Mouse (Mus musculus) myocyte (in vitro differentiated cells): ENCODE measurements around the gene Map3k7.

Source experiments
- CEBPB ChIP-seq: IDR thresholded peaks from 2 replicates; pipeline ENCODE4 v1.6.1; 2011; ENCODE audit warnings: mild to moderate bottlenecking, moderate library complexity; ENCODE audit not compliant: poor library complexity, insufficient read depth, severe bottlenecking
- E2F4 ChIP-seq: IDR thresholded peaks from one replicate; pipeline ENCODE4 v1.6.1; 2011; ENCODE audit warnings: mild to moderate bottlenecking, control low read depth, moderate library complexity; ENCODE audit not compliant: insufficient read depth
- MAX ChIP-seq: IDR thresholded peaks from one replicate; pipeline ENCODE4 v1.6.1; 2011; ENCODE audit warnings: low read depth, mild to moderate bottlenecking, control low read depth
- MYOG ChIP-seq, 3 experiments: IDR thresholded peaks; one replicate each; pipeline ENCODE4 v1.6.1; 2011; ENCODE audit warnings: control low read depth in 2 of 3, low read depth in 2 of 3, mild to moderate bottlenecking in 2 of 3; ENCODE audit not compliant: insufficient read length in 2 of 3, control insufficient read depth in 1 of 3, insufficient read depth in 1 of 3
- POLR2A ChIP-seq: IDR thresholded peaks from one replicate; pipeline ENCODE4 v1.6.1; 2011; ENCODE audit warnings: low read depth, mild to moderate bottlenecking, control low read depth, moderate library complexity; ENCODE audit not compliant: insufficient read length
- POLR2AphosphoS2 ChIP-seq: IDR thresholded peaks from one replicate; pipeline ENCODE4 v1.6.1; 2011; ENCODE audit warnings: low read depth, control low read depth; ENCODE audit not compliant: insufficient read length
- REST ChIP-seq: IDR thresholded peaks from one replicate; pipeline ENCODE4 v1.6.1; 2011; ENCODE audit warnings: mild to moderate bottlenecking, control low read depth, moderate library complexity; ENCODE audit not compliant: insufficient read depth, insufficient read length
- SRF ChIP-seq: IDR thresholded peaks from one replicate; pipeline ENCODE4 v1.6.1; 2011; ENCODE audit warnings: low read depth; ENCODE audit not compliant: control insufficient read depth, insufficient read length
- TCF12 ChIP-seq: IDR thresholded peaks from one replicate; pipeline ENCODE4 v1.6.1; 2011; ENCODE audit warnings: mild to moderate bottlenecking, control low read depth; ENCODE audit not compliant: poor library complexity, insufficient read depth, severe bottlenecking
- USF1 ChIP-seq: IDR thresholded peaks from one replicate; pipeline ENCODE4 v1.6.1; 2011; ENCODE audit warnings: low read depth, mild to moderate bottlenecking, control low read depth, moderate library complexity

DNA sequence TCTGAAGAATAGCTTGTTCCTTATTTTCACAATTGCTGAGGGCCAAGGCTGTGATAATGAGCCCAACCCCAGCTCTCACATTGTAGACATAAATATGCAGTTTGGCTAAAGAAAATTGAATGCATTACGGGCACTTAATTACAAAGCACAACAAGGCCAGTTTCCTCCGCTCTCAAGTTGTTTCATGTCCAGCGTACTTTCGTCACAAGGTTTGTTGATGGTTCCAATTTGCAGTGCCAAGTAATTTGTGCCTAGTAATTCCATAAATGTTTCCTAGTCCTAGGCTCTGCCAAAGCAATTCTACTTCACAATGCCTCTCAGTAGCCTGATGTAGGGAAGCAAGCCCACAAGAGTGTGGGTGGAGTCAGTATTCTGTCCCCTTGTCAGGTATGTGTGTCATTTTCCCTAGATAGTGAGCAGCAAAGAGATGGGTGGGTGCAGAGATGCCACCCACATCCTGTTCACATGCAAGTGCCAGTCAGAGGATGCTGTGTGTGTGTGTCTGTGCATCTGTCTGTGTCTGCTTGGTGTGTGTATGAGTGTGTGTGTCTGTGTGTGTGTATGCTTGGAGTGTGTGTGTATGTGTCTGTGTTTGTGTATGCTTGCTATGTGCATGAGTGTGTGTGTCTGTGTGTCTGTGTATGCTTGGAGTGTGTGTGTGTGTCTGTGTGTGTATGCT, 98.6 kb downstream of the Map3k7 start:
- TF ChIP-seq POLR2AphosphoS2 (no peak), MYOG (IDR thresholded peaks at IDR 0.05; ENCODE audit: control insufficient read depth in 1 of 3, insufficient read depth in 1 of 3, insufficient read length in 2 of 3, low read depth in 2 of 3) (no peak), MAX (no peak), POLR2A (no peak), TCF12 (no peak), REST (no peak), USF1 (no peak), CEBPB (no peak), SRF (no peak), E2F4 (no peak)
